Comparison of ENCODE assay signal across 9 mouse cellular contexts in the genomic region with DNA sequence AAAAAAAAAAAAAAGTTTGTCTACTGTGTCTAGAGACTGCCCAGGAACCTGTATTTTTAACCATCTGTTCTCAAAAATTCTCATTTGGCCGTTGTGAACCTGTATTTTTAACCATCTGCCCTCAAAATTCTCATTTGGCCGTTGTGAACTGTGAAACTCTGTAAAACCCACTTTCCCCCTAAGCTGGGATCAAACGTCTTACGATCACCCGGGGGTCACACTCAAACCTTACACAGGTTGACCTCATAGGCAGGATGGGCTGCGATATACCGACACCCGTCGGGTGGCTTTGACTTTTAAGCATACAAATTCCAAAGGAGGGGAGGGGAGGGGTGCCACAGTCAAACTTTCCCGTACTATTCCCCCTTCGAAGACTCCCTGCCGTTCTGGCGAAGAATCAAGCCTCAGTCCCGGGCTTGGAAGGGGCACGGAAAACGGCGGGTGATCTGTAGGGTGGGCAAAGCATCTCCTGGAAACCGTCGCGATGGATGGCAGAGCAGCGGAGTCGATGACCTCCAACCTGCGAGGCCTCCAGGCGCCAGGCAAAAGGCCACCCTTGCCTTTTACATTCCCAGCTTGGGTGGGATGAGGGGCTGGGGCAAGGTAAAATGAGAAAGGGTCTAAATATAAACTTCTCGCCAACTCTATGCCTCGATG. TPM values are rescaled to one million over a fixed set of nuclear protein-coding genes. Genes with fewer than 3 reads are reported as not detected.
A peak's percentile ranks its signal among the peaks of the same experiment; 100 is the strongest.
DNase-seq lines count a peak whose midpoint lies in the region; ATAC-seq lines count a peak whose summit lies in the region.
"Had no signal": no experiment of that assay in that cellular context is flagged by ENCODE, and none has a peak within 500 bp of the region (broad histone marks: within the 10 kb centered on the region; RNA-seq: fewer than 3 reads in every experiment).

No protein-coding gene starts in this region.

- WGBS in hindbrain, embryonic 14.5 days, result 3% methylated on average over 26 of the region's 26 CpGs
- WGBS in midbrain, embryonic 11.5 days, result 2% methylated on average over 26 of the region's 26 CpGs

- peak overlapping the region; percentile 90 for H3K9ac ChIP-seq in hindbrain, embryonic 14.5 days
- H3K9ac ChIP-seq in midbrain, embryonic 11.5 days (ENCODE audit: low read length), result peak overlapping the region; percentile 94

- no peaks in the 10 kb centered on the region for H3K9me3 ChIP-seq in hindbrain, embryonic 14.5 days (ENCODE audit: control insufficient read depth, low read length)
- no peaks in the 10 kb centered on the region for H3K9me3 ChIP-seq in midbrain, embryonic 11.5 days (ENCODE audit: control insufficient read depth, low read length)

- no peaks in the 10 kb centered on the region for H3K36me3 ChIP-seq in hindbrain, embryonic 14.5 days (replicated peaks; ENCODE audit: control insufficient read depth, insufficient read depth)
- H3K36me3 ChIP-seq in midbrain, embryonic 11.5 days (ENCODE audit: control insufficient read depth, insufficient read depth, low read length), result no peaks in the 10 kb centered on the region

- H3K4me1 ChIP-seq in hindbrain, embryonic 14.5 days (replicated peaks; ENCODE audit: control insufficient read depth, insufficient read depth, low read length), result peaks cover 40% of the 10 kb centered on the region
- H3K4me1 ChIP-seq in midbrain, embryonic 11.5 days (ENCODE audit: control insufficient read depth, insufficient read depth, low read length), result peaks cover 34% of the 10 kb centered on the region

- H3K4me3 ChIP-seq in hindbrain, embryonic 14.5 days (replicated peaks; ENCODE audit: low read length), result peak overlapping the region; percentile 79
- H3K4me3 ChIP-seq in midbrain, embryonic 11.5 days (ENCODE audit: low read depth, low read length), result peak overlapping the region; percentile 89

- H3K27me3 ChIP-seq in hindbrain, embryonic 14.5 days (ENCODE audit: control insufficient read depth, insufficient read depth, low read length), result no peaks in the 10 kb centered on the region
- H3K27me3 ChIP-seq in midbrain, embryonic 11.5 days (ENCODE audit: control insufficient read depth, insufficient read depth, low read length), result no peaks in the 10 kb centered on the region

- no peak for ATAC-seq in hindbrain, embryonic 14.5 days (ENCODE audit: low FRiP score)
- no peak for ATAC-seq in midbrain, embryonic 11.5 days (ENCODE audit: low FRiP score)

- DNase-seq in adrenal gland, postnatal 14 days, result peak; percentile 37
- no peak for DNase-seq in adrenal gland, postnatal 36 days
- peak; percentile 67 for DNase-seq in 3T3-L1 (ENCODE audit: low read depth, low spot score)
- peak; percentile 19 to 44 for DNase-seq in cerebellum, postnatal 25 days
- no peak for DNase-seq in hindbrain, embryonic 14.5 days (ENCODE audit: low spot score)
- peak; percentile 95 for DNase-seq in midbrain, embryonic 11.5 days (ENCODE audit: low spot score, missing footprints)
- DNase-seq in right cerebral cortex, adult 18-20 months, result no peak
- DNase-seq in right cerebral cortex, postnatal 25 days, result no peak

- H3K4me2 ChIP-seq in hindbrain, embryonic 14.5 days (replicated peaks), result peak overlapping the region; percentile 60
- H3K4me2 ChIP-seq in midbrain, embryonic 11.5 days, result peak overlapping the region; percentile 87

- no peak overlapping the region for H3K27ac ChIP-seq in hindbrain, embryonic 14.5 days
- no peak overlapping the region for H3K27ac ChIP-seq in midbrain, embryonic 11.5 days (ENCODE audit: low read depth, low read length)

RNA-seq across cellular contexts. Expression of gene Mlec, which starts 0.9 kb away (rescaled TPM):
- total RNA-seq in adrenal gland, postnatal 14 days (2021), result 140 and 144 TPM in 2 replicates
- total RNA-seq in adrenal gland, postnatal 36 days (2021), result 100 to 1,000 TPM; 184 to 197 TPM
- 21.0 and 26.4 TPM in 2 replicates for polyA plus RNA-seq in hindbrain, embryonic 14.5 days (2014; fragmentation: Nextera tagmentation; extraction: Ambion mirVana)
- 30.0 and 37.3 TPM in 2 replicates for polyA plus RNA-seq in midbrain, embryonic 11.5 days (2014; fragmentation: Nextera tagmentation; extraction: Ambion mirVana)

RNA-seq across cellular contexts. Expression of gene Unc119b, which starts 22.3 kb away (rescaled TPM):
- 36.9 and 42.8 TPM in 2 replicates for total RNA-seq in adrenal gland, postnatal 14 days (2021)
- total RNA-seq in adrenal gland, postnatal 36 days (2021), result 10 to 100 TPM; 38.9 to 45.3 TPM
- polyA plus RNA-seq in hindbrain, embryonic 14.5 days (2014; fragmentation: Nextera tagmentation; extraction: Ambion mirVana), result 31.2 and 39.0 TPM in 2 replicates
- 55.1 and 64.6 TPM in 2 replicates for polyA plus RNA-seq in midbrain, embryonic 11.5 days (2014; fragmentation: Nextera tagmentation; extraction: Ambion mirVana)

RNA-seq across cellular contexts. Expression of gene Cabp1, which starts 37.1 kb away (rescaled TPM):
- 9.9 and 11.1 TPM in 2 replicates for total RNA-seq in adrenal gland, postnatal 14 days (2021)
- 10 to 100 TPM; 34.8 to 42.3 TPM for total RNA-seq in adrenal gland, postnatal 36 days (2021)
- polyA plus RNA-seq in hindbrain, embryonic 14.5 days (2014; fragmentation: Nextera tagmentation; extraction: Ambion mirVana), result 17.7 and 22.8 TPM in 2 replicates
- 1.1 and 2.3 TPM in 2 replicates for polyA plus RNA-seq in midbrain, embryonic 11.5 days (2014; fragmentation: Nextera tagmentation; extraction: Ambion mirVana)
- total RNA-seq: neutrophil, adult 5-6 weeks had no signal

RNA-seq across cellular contexts. Expression of gene Acads, which starts 37.9 kb away (rescaled TPM):
- 308 and 317 TPM in 2 replicates for total RNA-seq in adrenal gland, postnatal 14 days (2021)
- 100 to 1,000 TPM; 156 to 220 TPM for total RNA-seq in adrenal gland, postnatal 36 days (2021)
- 11.1 and 12.5 TPM in 2 replicates for polyA plus RNA-seq in hindbrain, embryonic 14.5 days (2014; fragmentation: Nextera tagmentation; extraction: Ambion mirVana)
- polyA plus RNA-seq in midbrain, embryonic 11.5 days (2014; fragmentation: Nextera tagmentation; extraction: Ambion mirVana), result 21.6 and 23.5 TPM in 2 replicates

RNA-seq across cellular contexts. Expression of gene Gm10401, which starts 59.0 kb away (rescaled TPM):
- total RNA-seq in adrenal gland, postnatal 14 days (2021), result not detected in 2 replicates
- total RNA-seq in adrenal gland, postnatal 36 days (2021), result not detected
- 49.1 and 53.0 TPM in 2 replicates for polyA plus RNA-seq in hindbrain, embryonic 14.5 days (2014; fragmentation: Nextera tagmentation; extraction: Ambion mirVana)
- polyA plus RNA-seq in midbrain, embryonic 11.5 days (2014; fragmentation: Nextera tagmentation; extraction: Ambion mirVana), result 23.2 and 26.6 TPM in 2 replicates
- total RNA-seq: neutrophil, adult 5-6 weeks had no signal

Comparison
In these comparisons a context has a peak if more than half of its experiments do, and no peak if none do; other contexts are left out.
1. DNase-seq: peak in adrenal gland, postnatal 14 days (single experiment), 3T3-L1 (single experiment), cerebellum, postnatal 25 days (2 of 2) and midbrain, embryonic 11.5 days (single experiment); none in adrenal gland, postnatal 36 days (0 of 2), hindbrain, embryonic 14.5 days (single experiment), right cerebral cortex, adult 18-20 months (single experiment) and right cerebral cortex, postnatal 25 days (single experiment).